Mouse (Mus musculus): ENCODE data around the gene Mrc2. TPM values are rescaled to one million over a fixed set of nuclear protein-coding genes. Genes with fewer than 3 reads are reported as not detected.

Mrc2 gene
- polyA plus RNA-seq, 1 experiment from 2014 or later = 21.3 TPM

DNA sequence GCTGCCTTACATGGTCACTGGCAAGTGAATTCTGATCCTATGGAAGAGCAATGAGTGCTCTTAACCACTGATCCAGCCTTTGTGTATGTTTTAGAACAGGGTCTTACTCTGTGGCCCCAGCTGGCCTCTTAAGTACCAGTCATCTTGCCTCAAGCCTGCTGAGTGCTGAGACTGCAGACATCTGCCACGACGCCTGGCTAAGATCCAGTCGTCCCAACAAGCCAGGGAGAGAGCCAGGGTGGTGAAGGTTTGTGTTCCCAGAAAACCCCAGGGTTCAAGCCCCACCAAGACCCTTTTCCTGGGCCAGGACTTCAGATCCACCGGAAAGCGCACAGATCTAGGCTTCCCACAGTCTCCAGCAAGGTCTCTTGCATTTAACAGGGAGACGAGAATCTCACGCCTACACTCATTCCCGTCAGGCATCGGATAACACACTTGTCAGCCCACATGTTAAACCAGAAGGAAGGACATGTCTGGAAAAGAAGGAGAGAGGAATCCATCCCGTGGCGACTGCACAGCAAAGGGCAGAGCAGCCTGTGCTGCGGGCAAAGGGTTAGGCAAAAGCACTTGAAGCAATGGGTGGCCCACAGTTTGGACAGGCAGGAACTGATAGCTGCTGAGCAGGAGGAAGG lies 20.0 kb downstream of the Mrc2 start:
- H3K36me3 ChIP-seq = no peaks in the 10 kb centered on the region
- no peaks in the 10 kb centered on the region for H3K9me3 ChIP-seq (replicated peaks)
- H3K27ac ChIP-seq = peak overlapping the region; percentile 79
- no peak overlapping the region for H3K9ac ChIP-seq
- ATAC-seq (replicated peaks; ENCODE audit: low FRiP score) = peak; percentile 8; the same call in 1 of the 2 replicates
- H3K4me2 ChIP-seq = no peak overlapping the region
- no peak overlapping the region for H3K4me3 ChIP-seq (replicated peaks)
- peaks cover 53% of the 10 kb centered on the region for H3K4me1 ChIP-seq
- no peaks in the 10 kb centered on the region for H3K27me3 ChIP-seq
- WGBS = 35% methylated on average over 12 of the region's 12 CpGs

DNA sequence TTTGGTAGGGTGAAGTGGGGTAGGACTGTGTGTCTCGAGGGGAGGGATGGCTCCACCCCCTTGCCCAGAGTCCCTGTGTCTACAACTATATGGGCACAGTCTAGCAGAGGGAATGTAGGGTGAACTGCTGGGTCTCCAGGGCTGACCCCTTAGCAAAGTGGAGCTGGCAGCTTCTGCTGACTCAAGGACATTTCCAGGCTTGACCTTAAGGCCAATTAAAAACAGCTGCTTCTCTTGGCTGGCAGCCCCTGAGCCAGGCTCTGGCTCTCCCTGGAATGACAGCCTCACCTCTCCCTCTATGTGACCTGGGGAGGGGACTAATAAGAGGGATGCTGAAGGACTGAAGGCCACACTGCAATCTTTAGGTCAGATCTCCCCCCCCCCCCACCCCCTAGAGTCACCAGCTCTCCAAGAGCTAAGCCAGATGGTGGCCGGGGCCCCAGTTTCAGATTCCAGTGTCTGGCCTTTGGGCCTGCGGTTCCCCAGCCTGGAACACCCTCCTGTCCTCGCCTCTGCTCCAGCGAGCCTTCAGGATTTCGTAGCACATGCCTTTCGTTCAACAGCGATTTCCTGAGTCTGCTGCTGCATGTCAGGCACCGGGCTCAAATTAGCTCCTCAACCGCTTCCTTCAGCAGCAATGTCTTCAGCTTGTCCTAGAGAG lies 20.7 kb downstream of the Mrc2 start:
- H3K27me3 ChIP-seq = no peaks in the 10 kb centered on the region
- H3K9me3 ChIP-seq (replicated peaks) = no peaks in the 10 kb centered on the region
- no peak overlapping the region for H3K4me3 ChIP-seq (replicated peaks)
- H3K36me3 ChIP-seq = no peaks in the 10 kb centered on the region
- H3K4me2 ChIP-seq = no peak overlapping the region
- 17% methylated on average over 10 of the region's 10 CpGs for WGBS
- H3K27ac ChIP-seq = peak overlapping the region; percentile 79
- H3K4me1 ChIP-seq = peaks cover 53% of the 10 kb centered on the region
- H3K9ac ChIP-seq = no peak overlapping the region
- ATAC-seq (replicated peaks; ENCODE audit: low FRiP score) = peak; percentile 55

- Histone ChIP-seq H3K4me3 (replicated peaks) (no peak overlapping the region), H3K4me2 (no peak overlapping the region), H3K4me1 (peaks cover 53% of the 10 kb centered on the region), H3K27me3 (no peaks in the 10 kb centered on the region), H3K9ac (no peak overlapping the region), H3K27ac (peak overlapping the region; percentile 79), H3K36me3 (no peaks in the 10 kb centered on the region), H3K9me3 (replicated peaks) (no peaks in the 10 kb centered on the region)
- WGBS = 34% methylated on average over 8 of the region's 8 CpGs
- ATAC-seq (replicated peaks; ENCODE audit: low FRiP score) = no peak
Measured at GRCm38 (mm10) chr11:105313633-105314014, 21.2 kb downstream of the Mrc2 start.

DNA sequence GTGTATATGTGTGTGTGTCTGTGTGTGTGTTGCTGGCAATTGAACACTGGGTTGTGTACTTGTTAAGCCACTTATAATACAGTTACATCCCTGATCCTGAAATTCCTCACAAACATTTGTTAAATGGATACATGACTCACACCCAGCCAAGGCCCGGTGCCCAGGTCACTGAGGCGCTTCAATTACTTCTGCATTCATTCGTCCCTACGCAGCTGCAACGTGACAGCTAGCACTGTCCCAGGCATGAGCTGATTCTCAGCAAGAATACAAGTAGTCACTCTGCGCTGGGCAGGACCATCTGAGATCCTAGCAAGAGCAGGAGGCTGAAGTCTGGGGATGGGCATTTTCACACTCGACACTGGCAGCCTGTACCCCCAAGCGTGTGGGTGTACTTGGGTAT lies 22.9 kb downstream of the Mrc2 start:
- Histone ChIP-seq H3K27me3 (no peaks in the 10 kb centered on the region), H3K36me3 (no peaks in the 10 kb centered on the region), H3K9ac (no peak overlapping the region), H3K9me3 (replicated peaks) (no peaks in the 10 kb centered on the region), H3K4me2 (no peak overlapping the region), H3K4me3 (replicated peaks) (no peak overlapping the region), H3K27ac (no peak overlapping the region), H3K4me1 (peaks cover 53% of the 10 kb centered on the region)
- no peak for ATAC-seq (replicated peaks; ENCODE audit: low FRiP score)
- 64% methylated on average over 8 of the region's 8 CpGs for WGBS

GRCm38 (mm10) chr11:105316121-105316520 lies 23.7 kb downstream of the Mrc2 start:
- no peaks in the 10 kb centered on the region for H3K9me3 ChIP-seq (replicated peaks)
- ATAC-seq (replicated peaks; ENCODE audit: low FRiP score) = no peak
- no peak overlapping the region for H3K4me3 ChIP-seq (replicated peaks)
- no peak overlapping the region for H3K9ac ChIP-seq
- H3K27ac ChIP-seq = no peak overlapping the region
- peaks cover 50% of the 10 kb centered on the region for H3K4me1 ChIP-seq
- H3K4me2 ChIP-seq = no peak overlapping the region
- 92% methylated on average over 4 of the region's 4 CpGs for WGBS
- no peaks in the 10 kb centered on the region for H3K27me3 ChIP-seq
- H3K36me3 ChIP-seq = no peaks in the 10 kb centered on the region

DNA sequence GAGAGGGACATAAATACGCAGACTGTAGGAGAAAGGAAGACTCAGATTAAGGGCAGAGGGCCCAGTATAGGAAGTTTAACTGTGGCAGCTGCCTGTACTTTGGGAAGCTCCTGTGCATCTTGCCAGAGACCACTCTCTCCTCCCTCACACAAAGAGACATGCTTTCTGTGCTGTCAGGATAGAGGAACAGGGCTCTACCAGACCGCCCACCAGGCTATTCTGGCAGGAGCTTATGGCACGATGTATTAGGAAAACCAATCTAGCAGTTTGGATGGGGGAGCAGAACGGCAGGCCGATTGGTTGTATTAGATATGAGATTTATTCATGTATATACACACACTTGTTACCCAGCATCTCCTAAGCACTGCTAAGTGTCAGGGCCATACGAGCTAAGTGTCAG lies 25.3 kb downstream of the Mrc2 start:
- no peak overlapping the region for H3K4me2 ChIP-seq
- H3K4me3 ChIP-seq (replicated peaks) = no peak overlapping the region
- H3K4me1 ChIP-seq = peaks cover 34% of the 10 kb centered on the region
- no peak for ATAC-seq (replicated peaks; ENCODE audit: low FRiP score)
- H3K9me3 ChIP-seq (replicated peaks) = no peaks in the 10 kb centered on the region
- H3K36me3 ChIP-seq = no peaks in the 10 kb centered on the region
- no peaks in the 10 kb centered on the region for H3K27me3 ChIP-seq
- no peak overlapping the region for H3K27ac ChIP-seq
- WGBS = 88% methylated on average over 6 of the region's 6 CpGs
- no peak overlapping the region for H3K9ac ChIP-seq

GRCm38 (mm10) chr11:105321090-105321489 lies 28.6 kb downstream of the Mrc2 start:
- no peak overlapping the region for H3K4me3 ChIP-seq (replicated peaks)

GRCm38 (mm10) chr11:105323530-105323929 lies 31.1 kb downstream of the Mrc2 start:
- H3K4me2 ChIP-seq = no peak overlapping the region
- 94% methylated on average over 5 of the region's 5 CpGs for WGBS
- H3K9ac ChIP-seq = no peak overlapping the region
- no peak overlapping the region for H3K4me3 ChIP-seq (replicated peaks)
- H3K4me1 ChIP-seq = no peaks in the 10 kb centered on the region
- H3K9me3 ChIP-seq (replicated peaks) = no peaks in the 10 kb centered on the region
- H3K27me3 ChIP-seq = no peaks in the 10 kb centered on the region
- H3K27ac ChIP-seq = no peak overlapping the region
- ATAC-seq (replicated peaks; ENCODE audit: low FRiP score) = no peak
- peaks cover 26% of the 10 kb centered on the region; the same call in 1 of the 2 replicates for H3K36me3 ChIP-seq

More at GRCm38 (mm10) chr11:105321090-105321489, 28.6 kb downstream of the Mrc2 start:
- 60% methylated on average over 2 of the region's 2 CpGs for WGBS
- Histone ChIP-seq H3K9me3 (replicated peaks) (no peaks in the 10 kb centered on the region), H3K4me2 (no peak overlapping the region), H3K27ac (no peak overlapping the region), H3K4me1 (peaks cover 2% of the 10 kb centered on the region; the same call in 1 of the 2 replicates), H3K27me3 (no peaks in the 10 kb centered on the region), H3K9ac (no peak overlapping the region), H3K36me3 (peaks cover 7% of the 10 kb centered on the region; the same call in 1 of the 2 replicates)
- no peak for ATAC-seq (replicated peaks; ENCODE audit: low FRiP score)

GRCm38 (mm10) chr11:105327101-105327500 lies 34.7 kb downstream of the Mrc2 start:
- ATAC-seq (replicated peaks; ENCODE audit: low FRiP score) = no peak
- Histone ChIP-seq H3K4me1 (peaks cover 23% of the 10 kb centered on the region), H3K9ac (no peak overlapping the region), H3K36me3 (peaks cover 29% of the 10 kb centered on the region; the same call in 1 of the 2 replicates), H3K27ac (no peak overlapping the region), H3K4me3 (replicated peaks) (no peak overlapping the region), H3K4me2 (no peak overlapping the region), H3K27me3 (no peaks in the 10 kb centered on the region), H3K9me3 (replicated peaks) (no peaks in the 10 kb centered on the region)
- WGBS = 92% methylated on average over 3 of the region's 3 CpGs

GRCm38 (mm10) chr11:105329962-105330361 lies 37.5 kb downstream of the Mrc2 start:
- peaks cover 29% of the 10 kb centered on the region for H3K4me1 ChIP-seq
- ATAC-seq (replicated peaks; ENCODE audit: low FRiP score) = no peak
- no peak overlapping the region for H3K27ac ChIP-seq
- H3K27me3 ChIP-seq = no peaks in the 10 kb centered on the region
- H3K36me3 ChIP-seq = peaks cover 29% of the 10 kb centered on the region; the same call in 1 of the 2 replicates
- H3K4me2 ChIP-seq = no peak overlapping the region
- H3K9me3 ChIP-seq (replicated peaks) = no peaks in the 10 kb centered on the region
- WGBS = 35% methylated on average over 9 of the region's 9 CpGs
- no peak overlapping the region for H3K4me3 ChIP-seq (replicated peaks)
- no peak overlapping the region for H3K9ac ChIP-seq

GRCm38 (mm10) chr11:105331129-105331528 lies 38.7 kb downstream of the Mrc2 start:
- Histone ChIP-seq H3K9me3 (replicated peaks) (no peaks in the 10 kb centered on the region), H3K4me1 (peaks cover 29% of the 10 kb centered on the region), H3K9ac (no peak overlapping the region), H3K4me3 (replicated peaks) (no peak overlapping the region), H3K4me2 (no peak overlapping the region), H3K27me3 (no peaks in the 10 kb centered on the region), H3K27ac (no peak overlapping the region), H3K36me3 (peaks cover 30% of the 10 kb centered on the region; the same call in 1 of the 2 replicates)
- 61% methylated on average over 3 of the region's 3 CpGs for WGBS
- no peak for ATAC-seq (replicated peaks; ENCODE audit: low FRiP score)

- H3K9me3 ChIP-seq (replicated peaks) = no peaks in the 10 kb centered on the region
- H3K4me3 ChIP-seq (replicated peaks) = no peak overlapping the region
- H3K36me3 ChIP-seq = peaks cover 28% of the 10 kb centered on the region; the same call in 1 of the 2 replicates
- peaks cover 29% of the 10 kb centered on the region for H3K4me1 ChIP-seq
- ATAC-seq (replicated peaks; ENCODE audit: low FRiP score) = no peak
- H3K4me2 ChIP-seq = no peak overlapping the region
- no peak overlapping the region for H3K27ac ChIP-seq
- WGBS = 25% methylated on average over 10 of the region's 10 CpGs
- no peaks in the 10 kb centered on the region for H3K27me3 ChIP-seq
- H3K9ac ChIP-seq = no peak overlapping the region
Measured at GRCm38 (mm10) chr11:105331732-105332131, 39.3 kb downstream of the Mrc2 start.
